Mouse (Mus musculus): ENCODE results near the gene Agrn.

Agrn gene

DNA sequence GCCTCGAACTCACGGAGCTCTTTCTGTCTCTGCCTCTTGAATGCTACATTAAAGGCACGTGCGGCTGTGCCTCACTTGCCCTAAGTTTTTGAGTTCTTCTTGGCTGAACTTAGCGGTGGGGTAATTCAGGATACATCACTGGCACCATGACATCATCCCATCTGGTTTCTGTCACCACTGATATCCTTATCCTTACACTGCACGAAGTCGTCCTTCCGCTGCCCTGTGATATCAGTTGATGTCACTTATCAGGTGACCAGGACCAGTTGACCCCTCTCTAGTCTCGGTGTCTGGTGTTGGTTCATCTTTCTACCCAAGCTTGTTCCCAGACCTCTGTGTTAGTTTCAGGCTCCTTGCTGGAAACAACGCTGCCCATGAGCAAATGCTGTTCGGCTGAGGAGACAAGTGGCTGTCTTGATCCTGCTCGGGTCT lies 5.2 kb upstream of the Agrn start:
- DNase-seq (ENCODE audit: low spot score) = no peak

DNA sequence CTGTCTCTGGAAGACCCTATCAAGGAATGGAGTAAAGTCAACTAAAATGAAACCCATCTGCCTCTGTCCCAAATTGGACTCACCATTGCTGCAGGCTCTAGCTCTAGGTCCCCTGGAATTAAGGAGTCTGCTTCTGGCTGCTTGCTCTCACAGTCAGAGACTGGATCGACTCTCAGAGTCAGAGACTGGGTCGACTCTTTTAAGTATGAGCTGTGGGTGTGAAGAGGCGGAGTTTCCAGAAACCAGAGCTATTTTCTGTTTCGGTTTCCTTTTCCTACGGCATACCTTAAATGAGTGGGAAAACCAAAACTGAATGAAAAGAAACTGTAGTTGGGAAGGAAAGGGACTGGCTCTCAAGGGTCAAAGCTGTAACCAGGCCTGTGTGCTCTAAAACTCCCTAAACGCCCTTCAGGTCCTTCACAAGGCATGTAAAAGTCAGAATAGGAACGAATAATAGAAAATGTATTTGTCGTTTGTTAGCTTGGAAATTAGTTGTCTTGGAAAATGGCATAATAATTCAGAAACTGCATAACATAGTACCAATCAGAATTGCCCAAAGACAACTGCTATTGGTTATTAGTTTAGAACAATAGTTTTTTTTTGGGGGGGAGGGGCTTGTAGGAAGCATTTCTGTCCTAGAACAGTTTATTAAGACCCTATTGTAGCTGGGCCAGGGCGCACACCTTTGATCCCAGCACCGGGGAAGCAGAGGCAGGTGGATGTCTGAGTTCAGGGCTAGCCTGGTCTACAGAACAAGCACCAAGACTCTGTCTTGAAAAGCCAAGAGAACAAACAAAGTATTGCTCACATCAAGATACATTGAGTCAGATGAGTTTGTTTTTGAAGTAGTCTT lies 3.6 kb upstream of the Agrn start, which contains the start of gene Isg15:
Gene Isg15 (minus strand): TSS at position 196 of the 853 bp plus-strand sequence.
- peak; percentile 64 for DNase-seq (ENCODE audit: low spot score)

DNA sequence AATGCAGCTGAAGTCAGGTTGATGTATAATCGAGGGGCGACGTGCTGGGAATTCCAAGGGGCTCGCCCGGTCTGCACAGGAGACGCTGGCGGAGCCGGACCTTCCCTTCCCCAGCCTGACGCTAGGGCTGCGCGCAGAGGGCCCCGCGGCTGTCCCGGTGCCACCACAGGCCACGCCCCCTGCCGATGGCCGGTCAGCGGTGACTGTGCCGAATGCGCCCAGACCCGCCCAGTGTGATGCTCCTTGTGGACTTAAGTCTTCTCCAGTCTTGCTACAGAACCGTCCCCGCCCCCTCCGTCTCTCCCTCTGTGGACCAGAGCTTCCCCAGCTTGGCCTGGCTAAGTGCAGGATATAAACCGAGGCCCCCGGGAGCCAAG lies 529 bp upstream of the Agrn start:
- DNase-seq (ENCODE audit: low spot score) = peak; percentile 91

DNA sequence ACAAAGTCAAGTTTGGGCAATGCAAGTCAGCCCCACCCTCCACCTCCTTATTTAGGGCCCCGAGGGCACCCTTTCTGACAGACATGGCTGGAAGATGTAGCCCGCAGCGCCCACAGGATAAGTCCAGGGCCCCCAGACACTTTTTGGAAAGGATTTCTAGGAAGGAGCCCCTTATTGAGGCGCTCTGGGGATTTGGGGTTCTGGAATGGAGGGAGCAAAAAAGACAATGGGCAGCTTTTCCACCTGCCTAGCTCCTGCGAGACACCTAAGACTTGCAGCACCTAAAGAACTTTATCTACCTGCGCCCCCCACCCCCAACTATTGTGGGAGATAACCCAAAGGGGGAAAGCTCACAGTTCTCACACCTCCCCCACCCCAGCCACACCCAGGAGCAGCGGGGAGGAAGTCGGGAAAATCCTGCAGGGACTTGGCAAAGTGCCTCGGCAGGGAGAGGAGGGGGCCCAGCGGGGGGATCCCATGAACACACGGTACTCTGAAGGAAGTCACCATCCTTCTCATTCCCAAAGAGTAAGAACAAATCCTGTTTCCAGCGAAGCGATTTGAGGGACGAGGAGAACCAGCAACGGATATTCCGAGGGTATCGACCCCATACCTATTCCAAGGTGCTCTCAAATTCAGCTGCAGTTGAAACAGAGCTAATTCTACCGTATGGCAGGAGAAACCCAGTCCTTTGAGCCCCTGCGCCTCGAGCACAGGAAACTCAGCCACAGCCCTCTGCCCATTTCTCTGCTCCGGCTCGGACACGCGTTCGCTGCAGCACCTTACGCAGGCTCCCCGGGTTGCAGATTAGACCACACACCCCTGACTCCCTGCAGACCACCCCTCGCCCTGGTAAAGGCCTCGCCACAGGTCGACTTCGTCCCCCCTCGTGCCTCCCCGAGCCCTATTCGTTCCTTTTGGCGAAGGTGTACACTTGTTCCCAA lies 1.1 kb downstream of the Agrn start:
- DNase-seq (ENCODE audit: low spot score) = peak; percentile 66

DNA sequence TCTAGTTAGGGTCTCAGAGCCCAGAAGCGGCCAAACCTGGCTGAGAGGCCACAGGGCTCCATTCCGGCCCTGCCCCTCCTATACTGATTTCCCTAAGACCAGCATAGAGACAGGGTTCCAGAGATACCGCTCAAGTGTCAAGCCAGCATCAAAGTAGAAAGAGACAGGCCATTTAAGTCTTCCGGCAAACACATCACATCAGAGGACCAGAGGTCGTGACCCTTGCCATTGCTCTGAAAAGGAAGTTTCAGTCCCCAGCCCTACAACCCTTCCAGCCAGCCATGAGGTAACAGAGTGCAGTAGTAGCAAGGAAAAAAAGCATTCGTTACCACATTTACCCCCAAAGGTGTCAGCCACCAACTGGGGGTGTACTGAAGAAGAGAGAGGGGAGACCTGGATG lies 2.9 kb downstream of the Agrn start:
- no peak for DNase-seq (ENCODE audit: low spot score)

DNA sequence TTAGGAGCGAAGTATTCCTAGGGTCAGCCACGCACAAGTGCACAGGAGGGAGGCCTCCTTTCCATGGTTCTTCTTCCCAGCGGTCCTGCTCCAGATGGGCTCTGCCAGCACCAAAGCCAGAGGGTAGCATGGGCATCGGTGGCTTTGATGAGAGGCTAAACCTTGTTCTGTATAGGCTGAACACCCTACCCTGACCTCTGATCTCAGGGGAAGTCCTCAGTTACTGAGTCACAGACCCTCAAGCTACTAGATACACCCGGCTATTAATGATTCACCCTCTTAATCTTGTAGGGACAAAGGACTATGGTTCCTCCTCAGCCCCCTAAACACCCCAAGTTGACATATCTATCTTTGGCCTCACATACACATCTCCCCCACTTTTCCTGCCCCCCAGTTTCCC lies 3.4 kb downstream of the Agrn start:
- DNase-seq (ENCODE audit: low spot score) = no peak

DNA sequence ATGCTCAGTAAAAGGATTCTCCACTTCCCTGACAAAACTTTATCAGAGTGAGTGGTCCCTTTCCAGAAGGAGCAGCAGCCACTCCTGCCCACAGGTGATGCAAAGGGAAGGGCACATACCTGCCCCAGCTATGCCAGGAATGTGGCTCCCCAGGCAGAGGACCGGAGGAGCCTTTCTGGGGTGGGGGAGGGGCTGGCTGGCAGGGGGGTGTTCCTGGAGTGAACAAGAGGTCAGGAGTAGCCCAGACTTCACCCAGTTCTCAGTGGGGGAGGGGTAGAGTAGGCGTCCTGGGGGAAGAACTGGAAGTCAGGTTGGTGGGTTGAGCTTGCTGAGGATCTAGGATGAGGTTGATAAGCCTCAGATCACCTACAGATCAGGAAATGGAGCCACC lies 4.1 kb downstream of the Agrn start:
- peak; percentile 52 for DNase-seq (ENCODE audit: low spot score)

- DNase-seq (ENCODE audit: low spot score) = peak; percentile 85
Measured at GRCm38 (mm10) chr4:156192421-156193199, 4.7 kb downstream of the Agrn start.

DNA sequence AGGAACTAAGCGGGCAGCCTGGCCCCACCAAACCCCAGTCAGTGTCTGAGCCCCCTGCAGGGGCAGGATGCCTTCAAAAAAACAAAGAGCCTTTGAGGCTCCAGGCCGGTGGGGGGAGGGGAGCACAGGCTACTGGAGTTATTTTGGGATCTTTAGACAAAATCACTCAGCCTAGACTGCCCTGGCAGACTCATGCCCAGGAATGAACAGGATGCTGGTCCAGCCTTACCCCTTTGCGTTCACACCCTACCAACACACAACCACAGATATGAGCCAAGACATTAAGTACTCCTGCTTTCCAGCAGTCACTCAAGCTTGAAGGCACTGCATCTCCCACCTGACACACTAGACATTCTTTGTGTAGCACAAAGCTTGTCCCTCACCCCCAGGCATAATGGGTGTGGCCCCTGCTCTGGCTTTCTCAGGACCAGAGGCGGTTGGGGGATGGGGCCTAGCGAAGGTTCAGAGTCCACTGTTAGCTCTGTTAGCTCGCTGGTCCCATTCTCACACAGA lies 8.4 kb downstream of the Agrn start:
- DNase-seq (ENCODE audit: low spot score) = peak; percentile 48

DNA sequence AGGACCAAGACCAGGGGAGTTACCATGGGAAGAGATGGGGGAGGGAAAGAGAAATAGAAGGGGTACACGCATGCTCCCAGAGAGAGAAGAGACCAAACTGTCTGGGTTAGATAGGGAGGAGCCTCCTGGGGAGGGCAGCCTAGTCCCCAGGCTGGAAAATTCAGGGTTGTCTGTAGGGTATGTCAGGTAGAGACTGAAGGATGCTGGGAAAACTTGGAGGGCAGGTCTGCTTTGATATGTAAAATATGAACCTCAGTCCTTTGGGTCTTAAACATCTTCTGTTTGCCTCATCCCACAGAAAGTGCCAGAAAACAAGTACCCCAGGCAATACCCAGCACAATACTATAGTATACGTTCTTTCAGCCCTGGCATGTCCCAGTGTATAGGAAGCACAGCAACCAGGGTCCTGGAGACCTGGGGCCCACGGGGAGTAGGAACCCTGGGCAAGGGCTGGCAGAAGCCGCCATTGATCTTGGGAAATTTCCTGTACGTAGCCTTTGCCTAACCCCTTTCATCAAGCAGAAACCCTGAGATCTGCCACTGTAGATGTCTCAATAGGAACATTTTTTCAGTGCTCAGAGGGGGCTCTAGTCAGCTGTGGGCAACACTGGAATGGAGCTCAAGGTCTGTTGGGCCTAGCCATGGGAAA lies 9.0 kb downstream of the Agrn start:
- DNase-seq (ENCODE audit: low spot score) = no peak

- no peak for DNase-seq (ENCODE audit: low spot score)
Measured at GRCm38 (mm10) chr4:156185950-156186850, 11.1 kb downstream of the Agrn start.

DNA sequence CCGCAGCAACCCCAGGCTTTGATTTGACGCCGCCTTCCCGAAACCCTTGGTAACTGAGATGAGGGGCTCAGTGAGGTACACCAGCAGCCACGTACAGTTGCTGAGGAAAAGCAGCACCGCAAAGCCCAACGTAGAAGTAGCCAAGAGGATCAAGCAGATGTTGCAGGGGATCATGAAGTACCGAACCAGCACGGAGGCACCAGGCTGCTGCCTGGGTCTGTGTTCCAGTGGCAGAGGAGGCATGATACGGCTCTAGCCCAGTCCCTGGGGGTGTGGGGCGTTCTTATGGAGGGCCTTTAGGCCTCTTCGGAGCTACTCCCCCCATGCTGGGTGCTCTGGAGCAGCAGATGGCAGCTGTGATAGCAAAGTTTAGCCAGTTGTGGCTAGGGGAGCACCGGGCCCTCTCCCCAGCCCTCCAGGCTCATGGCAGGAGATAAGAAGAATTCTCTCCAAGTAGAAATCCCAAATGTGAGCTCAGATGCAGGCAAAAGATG lies 11.8 kb downstream of the Agrn start:
- no peak for DNase-seq (ENCODE audit: low spot score)

GRCm38 (mm10) chr4:156184291-156184954 lies 12.9 kb downstream of the Agrn start:
- DNase-seq (ENCODE audit: low spot score) = no peak

DNA sequence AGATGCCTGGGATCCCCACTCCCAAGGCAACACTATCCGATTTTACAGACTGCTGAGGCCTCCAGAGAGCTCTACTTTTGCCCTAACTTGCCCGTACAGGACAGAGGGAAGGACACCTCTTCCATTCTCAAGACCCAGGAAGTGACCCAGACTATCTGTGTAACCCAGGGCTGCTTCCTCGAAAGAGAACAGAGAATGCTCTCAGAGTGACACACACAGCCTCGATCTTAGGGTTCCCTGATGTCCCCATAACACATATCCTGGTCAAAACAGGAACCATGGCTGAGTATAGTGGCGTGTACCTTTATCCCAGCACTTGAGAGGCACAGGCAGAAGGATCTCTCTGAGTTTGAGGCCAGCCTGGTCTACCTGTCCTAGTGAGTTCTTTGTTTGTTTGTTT lies 13.5 kb downstream of the Agrn start:
- no peak for DNase-seq (ENCODE audit: low spot score)

DNA sequence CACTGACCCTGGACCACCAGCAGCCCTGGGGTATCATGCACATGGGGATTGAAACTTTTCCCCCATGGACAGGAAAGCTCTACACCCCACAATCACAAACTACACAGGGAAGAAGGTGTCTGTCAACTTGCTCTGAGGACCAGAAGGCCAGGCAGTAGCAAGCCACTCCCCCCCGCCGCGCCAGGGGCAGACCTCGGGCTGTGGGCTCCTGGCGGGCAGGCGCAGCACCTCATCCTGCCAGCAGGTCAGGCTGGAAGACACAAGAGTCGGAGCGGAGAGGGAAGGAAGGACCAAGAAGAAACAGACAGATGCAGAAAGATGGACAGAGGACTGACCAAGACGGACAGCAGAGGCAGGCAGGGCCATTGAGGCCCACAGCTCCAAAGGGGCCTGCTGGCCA lies 19.7 kb downstream of the Agrn start:
- no peak for DNase-seq (ENCODE audit: low spot score)

GRCm38 (mm10) chr4:156171828-156172227 lies 25.5 kb downstream of the Agrn start:
- no peak for DNase-seq (ENCODE audit: low spot score)

DNA sequence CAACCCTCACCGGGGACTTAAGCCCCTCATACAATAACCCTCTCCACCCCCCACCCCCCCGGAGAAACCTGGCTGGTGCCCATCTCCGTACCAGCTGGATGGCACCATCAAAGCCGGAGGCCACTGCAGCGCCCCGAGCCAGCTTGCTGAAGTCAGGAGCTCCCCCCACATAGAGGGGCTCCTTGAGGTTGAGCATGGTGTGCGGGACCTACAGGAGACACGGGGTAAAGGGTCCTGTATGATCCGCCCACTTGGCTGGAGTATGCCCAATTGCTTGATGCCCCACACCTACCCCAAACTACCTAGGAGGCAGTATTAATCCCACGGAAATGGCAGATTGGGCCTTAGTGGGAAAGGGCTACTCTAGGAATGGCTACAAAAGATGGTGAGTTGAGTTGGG lies 28.2 kb downstream of the Agrn start:
- no peak for DNase-seq (ENCODE audit: low spot score)

- no peak for DNase-seq (ENCODE audit: low spot score)
Measured at GRCm38 (mm10) chr4:156168611-156169010, 28.7 kb downstream of the Agrn start.

DNA sequence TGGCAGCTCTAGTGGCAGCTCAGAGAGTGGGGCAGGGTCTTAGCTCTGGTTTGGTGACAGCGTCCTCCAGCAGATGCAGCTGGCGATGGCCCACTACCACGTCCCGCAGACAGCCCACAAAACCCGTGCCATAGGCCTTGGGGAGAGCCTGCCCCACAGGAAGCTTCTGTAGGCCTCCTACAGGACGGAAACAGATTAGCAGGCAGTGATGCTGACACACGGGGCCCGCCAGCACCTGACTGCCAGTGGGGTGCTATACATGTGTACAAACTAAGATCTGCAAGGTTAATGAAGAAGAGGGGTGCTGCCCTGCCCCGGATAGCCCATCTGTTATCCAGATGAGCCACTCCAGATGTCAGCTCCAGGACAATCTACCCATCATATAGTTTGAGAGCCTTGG lies 30.8 kb downstream of the Agrn start:
- DNase-seq (ENCODE audit: low spot score) = no peak

DNA sequence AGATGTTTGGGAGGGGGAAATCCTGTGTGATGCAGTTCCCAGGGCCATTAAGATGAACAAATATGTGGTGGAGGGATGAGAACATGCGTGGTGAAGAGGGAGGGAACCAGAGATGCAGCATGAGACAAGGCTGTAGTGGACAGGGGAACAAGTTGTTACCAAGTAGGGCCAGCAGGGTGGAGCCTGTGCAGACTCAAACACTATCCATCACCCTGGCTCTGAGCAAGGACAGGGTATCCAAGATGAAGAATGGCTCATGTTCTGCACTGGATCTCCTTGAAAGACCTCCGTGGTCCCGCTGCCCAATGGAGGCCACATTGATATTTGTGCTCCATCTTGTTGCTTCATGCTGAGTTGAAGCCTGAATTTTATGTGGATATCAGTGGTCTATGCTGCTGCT lies 42.5 kb downstream of the Agrn start:
- DNase-seq (ENCODE audit: low spot score) = no peak

Measured in lung, postnatal 25 days (tissue).